Mouse (Mus musculus): ENCODE results near the gene Flcn.
A peak's percentile ranks its signal among the peaks of the same experiment; 100 is the strongest.

DNA sequence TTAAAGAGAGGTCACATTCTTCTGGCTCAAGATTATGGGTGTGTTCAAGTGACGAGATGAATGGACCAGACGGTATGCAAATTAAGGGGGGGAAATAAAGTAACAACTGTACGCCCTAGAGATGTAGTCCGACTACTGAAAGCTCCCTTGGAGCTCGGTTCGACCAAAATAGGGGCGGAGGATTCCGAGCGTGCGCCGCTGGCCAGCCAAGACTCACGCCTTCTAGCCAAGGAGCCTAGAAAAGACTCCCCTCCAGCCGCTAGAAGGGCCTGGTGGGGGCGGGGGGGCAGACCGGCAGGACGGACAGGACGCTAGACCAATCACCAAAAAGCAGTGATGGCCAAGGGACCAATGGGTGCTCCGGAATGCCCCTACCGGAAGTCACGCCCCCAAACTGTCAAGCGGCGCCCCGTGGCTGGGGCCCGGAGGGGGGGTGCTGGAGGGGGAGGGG, 29.2 kb upstream of the Flcn start, which contains the start of gene Nt5m:
- TF ChIP-seq ZNF384 (IDR thresholded peaks at IDR 0.05; ENCODE audit: low read depth, low read length) = no peak
- TF ChIP-seq CHD2 (IDR thresholded peaks at IDR 0.05; ENCODE audit: low read depth, low read length) = peak; percentile 75; the same call in 1 of the 2 replicates
- no peak; the same call in 1 of the 2 replicates for TF ChIP-seq HCFC1 (IDR thresholded peaks at IDR 0.05; ENCODE audit: borderline replicate concordance, insufficient read depth, low read length)
- no peak for TF ChIP-seq MAFK (IDR thresholded peaks at IDR 0.05; ENCODE audit: insufficient read depth, low read depth, low read length)
- TF ChIP-seq ZC3H11A (IDR thresholded peaks at IDR 0.05; ENCODE audit: borderline replicate concordance, low read depth, low read length) = no peak

Data from ES-E14 (cell line).